Mouse (Mus musculus) neural tube, embryonic 15.5 days (tissue): Measurements from ENCODE around the gene Wdr12. TPM values are rescaled to one million over a fixed set of nuclear protein-coding genes. Genes with fewer than 3 reads are reported as not detected.
"Not testable (repeated sequence)": the region's sequence is repeated elsewhere in the genome, so short reads cannot be mapped to it uniquely, and the experiment has no call there.

Source experiments
- ATAC-seq: fragments of 200-750 bp; cut with Nextera tagmentation; 2 replicates; pipeline ENCODE4 v1.8.0; 2017; ENCODE audit warnings: mild to moderate bottlenecking, moderate TSS enrichment, moderate library complexity; ENCODE audit not compliant: low FRiP score
- H3K27ac ChIP-seq: fragments of 300-500 bp; sonication (generic); replicated peaks from 2 replicates; pipeline ENCODE4 v1.5.1; 2015; ENCODE audit warnings: mild to moderate bottlenecking, inconsistent platforms
- H3K27me3 ChIP-seq: fragments of 300-500 bp; sonication (generic); replicated peaks from 2 replicates; pipeline ENCODE4 v1.6.1; 2015; ENCODE audit warnings: inconsistent platforms
- H3K36me3 ChIP-seq: fragments of 300-500 bp; sonication (generic); 2 replicates; pipeline ENCODE4 v1.6.1; 2015; ENCODE audit warnings: inconsistent platforms
- H3K4me1 ChIP-seq: fragments of 300-500 bp; sonication (generic); 2 replicates; pipeline ENCODE4 v1.6.1; 2015; ENCODE audit warnings: inconsistent platforms
- H3K4me2 ChIP-seq: fragments of 300-500 bp; sonication (generic); 2 replicates; pipeline ENCODE4 v1.6.1; 2015; ENCODE audit warnings: inconsistent platforms, mild to moderate bottlenecking, moderate library complexity
- H3K4me3 ChIP-seq: fragments of 300-500 bp; sonication (generic); replicated peaks from 2 replicates; pipeline ENCODE4 v1.5.1; 2015; ENCODE audit warnings: mild to moderate bottlenecking, inconsistent platforms
- H3K9ac ChIP-seq: fragments of 300-500 bp; sonication (generic); replicated peaks from 2 replicates; pipeline ENCODE4 v1.6.1; 2015; ENCODE audit warnings: mild to moderate bottlenecking, inconsistent platforms
- H3K9me3 ChIP-seq: fragments of 300-500 bp; sonication (generic); replicated peaks from 2 replicates; pipeline ENCODE4 v1.6.1; 2016; ENCODE audit warnings: inconsistent platforms
- WGBS: fragments of 180-500 bp; shearing (Covaris S2); methylation state at CpG from one replicate; pipeline ENCODE4 v1.1.7; 2015; ENCODE audit warnings: mixed read lengths; 5-methylcytosine and 5-hydroxymethylcytosine counted together
- polyA plus RNA-seq: library from polyadenylated mRNA; unstranded; fragments of >200 nt; fragmentation: Nextera tagmentation; extraction: Ambion mirVana; gene quantifications from 2 replicates; pipeline ENCODE4 v1.2.1, GENCODE M21; 2015

The Wdr12 gene
- polyA plus RNA-seq, 1 experiment from 2014 or later: 49.2 TPM

- no peak for ATAC-seq
- no peaks in the 10 kb centered on the region for H3K4me1 ChIP-seq
- no peak overlapping the region for H3K27ac ChIP-seq
- H3K4me2 ChIP-seq: no peak overlapping the region
- H3K9ac ChIP-seq: no peak overlapping the region
- H3K4me3 ChIP-seq: no peak overlapping the region
- H3K9me3 ChIP-seq: no peaks in the 10 kb centered on the region
- no peaks in the 10 kb centered on the region for H3K36me3 ChIP-seq
- WGBS: 87% methylated on average over 3 of the region's 3 CpGs
- no peaks in the 10 kb centered on the region for H3K27me3 ChIP-seq
Measured at GRCm38 (mm10) chr1:60056310-60056709, 42.1 kb downstream of the Wdr12 start.

DNA sequence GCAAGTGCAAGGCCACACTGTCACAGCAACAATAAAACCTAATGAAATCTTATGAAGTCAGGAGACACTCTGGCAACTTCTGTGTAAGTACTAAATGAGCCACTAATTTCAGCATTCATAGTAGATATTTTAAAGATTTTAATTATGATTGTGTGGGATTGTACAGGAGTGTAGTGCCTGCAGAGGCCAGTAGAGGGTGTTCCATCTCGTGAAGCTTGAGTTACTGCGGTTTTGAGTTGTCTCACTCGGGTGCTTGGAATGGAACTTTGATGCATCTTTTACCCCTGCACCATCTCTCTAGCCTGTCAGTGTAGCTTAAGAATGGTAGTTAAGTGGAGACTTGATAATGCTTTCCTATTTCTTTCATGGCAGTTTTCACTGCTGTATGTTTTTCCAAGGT lies 43.8 kb downstream of the Wdr12 start:
- no peaks in the 10 kb centered on the region for H3K36me3 ChIP-seq
- H3K27me3 ChIP-seq: no peaks in the 10 kb centered on the region
- no peak overlapping the region for H3K4me2 ChIP-seq
- no peak overlapping the region for H3K27ac ChIP-seq
- H3K4me1 ChIP-seq: no peaks in the 10 kb centered on the region
- WGBS: 41% methylated on average over 3 of the region's 3 CpGs
- H3K9me3 ChIP-seq: no peaks in the 10 kb centered on the region
- no peak for ATAC-seq
- no peak overlapping the region for H3K9ac ChIP-seq
- H3K4me3 ChIP-seq: no peak overlapping the region

- ATAC-seq, H3K4me1 ChIP-seq, H3K27me3 ChIP-seq, H3K9me3 ChIP-seq, H3K9ac ChIP-seq, H3K27ac ChIP-seq, H3K4me2 ChIP-seq, H3K4me3 ChIP-seq, H3K36me3 ChIP-seq: not testable (repeated sequence)
- WGBS: 96% methylated on average over 5 of the region's 5 CpGs
Measured at GRCm38 (mm10) chr1:60047481-60047880, 51.0 kb downstream of the Wdr12 start.

DNA sequence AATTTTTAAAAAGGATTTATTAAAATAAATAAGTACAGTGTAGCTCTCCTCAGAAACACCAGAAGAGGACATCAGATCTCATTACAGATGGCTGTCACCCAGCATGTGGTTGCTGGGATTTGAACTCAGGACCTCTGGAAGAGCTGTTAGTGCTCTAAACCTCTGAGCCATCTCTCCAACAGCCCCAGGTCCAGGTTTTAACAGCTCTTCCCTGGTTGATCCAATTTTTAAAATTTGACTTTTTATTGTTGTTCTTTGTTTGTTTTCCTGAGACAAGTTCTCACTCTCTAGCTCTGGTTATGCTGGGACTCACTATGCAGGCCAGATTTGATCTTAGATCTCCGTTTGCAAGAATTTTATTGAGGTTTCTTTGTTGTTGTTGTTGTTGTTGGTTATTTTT lies 53.9 kb downstream of the Wdr12 start:
- Histone ChIP-seq H3K36me3 (no peaks in the 10 kb centered on the region), H3K27ac (no peak overlapping the region), H3K4me1 (no peaks in the 10 kb centered on the region), H3K4me2 (no peak overlapping the region), H3K27me3 (peaks cover 7% of the 10 kb centered on the region; the same call in 1 of the 2 replicates), H3K9ac (no peak overlapping the region), H3K4me3 (no peak overlapping the region), H3K9me3 (no peaks in the 10 kb centered on the region)
- WGBS: 87% methylated on average over 1 of the region's 1 CpGs
- ATAC-seq: no peak

DNA sequence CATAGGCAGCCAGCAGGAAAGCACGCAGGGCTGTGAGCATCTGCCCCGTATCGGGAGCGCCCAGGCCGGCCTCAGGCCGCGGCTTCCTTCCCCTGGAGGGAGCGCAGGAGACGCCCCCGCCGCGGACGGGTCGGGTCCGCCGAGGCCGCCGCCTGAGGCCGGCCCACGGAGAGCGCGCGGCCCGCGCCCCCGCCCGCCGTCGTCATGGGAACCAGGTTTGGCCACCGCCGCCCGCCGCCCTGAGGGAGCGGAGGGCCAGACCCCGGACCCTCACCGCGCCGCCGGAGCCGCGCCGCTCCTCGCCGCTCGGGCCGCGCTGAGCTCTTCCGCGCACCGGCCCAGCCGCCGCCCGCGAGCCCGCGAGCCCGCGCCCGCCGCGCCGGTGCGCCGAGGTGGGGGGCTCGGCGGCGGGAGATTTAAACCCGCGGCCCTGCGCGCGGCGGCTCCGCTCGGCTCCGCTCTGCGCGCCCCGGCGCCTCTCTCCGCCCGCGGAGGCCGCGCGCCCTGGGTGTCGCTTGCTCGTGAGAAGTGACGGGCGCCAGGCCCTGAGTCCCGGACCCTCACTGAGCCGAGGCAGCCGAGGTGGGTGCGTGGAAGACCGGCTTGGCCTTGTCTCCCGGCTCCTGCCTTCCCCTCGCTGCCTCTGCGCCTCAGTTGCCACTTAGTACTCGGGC lies 55.5 kb downstream of the Wdr12 start, which contains the start of gene Ica1l:
Ica1l (minus strand) TSS at position 389 of the 674 bp plus-strand sequence.
- peak within 1 kb of the TSS; percentile 77 for H3K9ac ChIP-seq
- H3K4me1 ChIP-seq: no peaks in the 10 kb centered on the region
- peak; percentile 93 for ATAC-seq
- H3K9me3 ChIP-seq: no peaks in the 10 kb centered on the region
- H3K36me3 ChIP-seq: no peaks in the 10 kb centered on the region
- under 1% methylated on average over 80 of the region's 99 CpGs for WGBS
- peak within 1 kb of the TSS; percentile 90 for H3K4me2 ChIP-seq
- H3K4me3 ChIP-seq: peak within 1 kb of the TSS; percentile 80
- H3K27ac ChIP-seq: peak within 1 kb of the TSS; percentile 85
- H3K27me3 ChIP-seq: peaks cover 7% of the 10 kb centered on the region; the same call in 1 of the 2 replicates

- Histone ChIP-seq H3K27me3 (peaks cover 7% of the 10 kb centered on the region; the same call in 1 of the 2 replicates), H3K27ac (peak overlapping the region; percentile 85), H3K4me2 (peak overlapping the region; percentile 90), H3K9me3 (no peaks in the 10 kb centered on the region), H3K4me3 (peak overlapping the region; percentile 80), H3K36me3 (no peaks in the 10 kb centered on the region), H3K4me1 (no peaks in the 10 kb centered on the region), H3K9ac (peak overlapping the region; percentile 77)
- 1% methylated on average over 19 of the region's 19 CpGs for WGBS
- ATAC-seq: peak; percentile 77
Measured at GRCm38 (mm10) chr1:60042398-60042795, 56.0 kb downstream of the Wdr12 start.

DNA sequence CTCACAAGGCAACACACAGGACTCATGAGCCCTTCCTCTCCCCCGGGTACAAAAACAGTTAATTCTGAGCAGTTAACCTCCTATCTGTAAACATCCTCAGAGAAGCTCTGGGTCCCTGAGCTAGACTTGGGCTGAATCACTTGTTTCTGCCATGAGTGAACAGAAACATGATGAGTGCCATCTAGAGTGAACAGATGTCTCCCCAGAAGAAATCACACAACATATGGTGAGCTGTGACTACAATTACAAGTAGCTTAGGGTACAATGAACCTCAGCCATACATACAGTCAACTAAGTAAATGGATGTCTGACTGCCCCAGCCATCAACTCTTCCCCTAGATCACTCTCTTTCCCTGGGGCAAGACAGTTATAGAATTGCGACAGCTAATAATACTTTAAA lies 63.4 kb downstream of the Wdr12 start:
- Histone ChIP-seq H3K9me3 (no peaks in the 10 kb centered on the region), H3K27ac (no peak overlapping the region), H3K4me3 (no peak overlapping the region), H3K9ac (no peak overlapping the region), H3K4me2 (no peak overlapping the region), H3K27me3 (no peaks in the 10 kb centered on the region), H3K4me1 (no peaks in the 10 kb centered on the region), H3K36me3 (no peaks in the 10 kb centered on the region)
- 91% methylated on average over 2 of the region's 2 CpGs for WGBS
- no peak for ATAC-seq

Other genes starting within 250 kb of the Wdr12 start
- 27.4 and 33.1 TPM in 2 replicates for gene Fam117b, start 185.6 kb downstream of the Wdr12 start, polyA plus RNA-seq
- 40.0 and 50.2 TPM in 2 replicates for gene Ica1l, start 55.5 kb downstream of the Wdr12 start, polyA plus RNA-seq
- gene Carf, start 398 bp downstream of the Wdr12 start, polyA plus RNA-seq: 7.2 and 7.4 TPM in 2 replicates
- 6.3 TPM in 2 replicates for gene Nbeal1, start 82.0 kb upstream of the Wdr12 start, polyA plus RNA-seq
- gene Cyp20a1, start 244.7 kb upstream of the Wdr12 start, polyA plus RNA-seq: 18.2 and 20.6 TPM in 2 replicates